Mouse (Mus musculus) liver, postnatal 0 days (tissue): ENCODE results near the gene Gnat2.

Source experiments
- CTCF ChIP-seq: sonication (generic); IDR thresholded peaks from 2 replicates; pipeline ENCODE4 v1.5.1; 2016; ENCODE audit warnings: antibody characterized with exemption, low read depth
- EP300 ChIP-seq: IDR thresholded peaks from 2 replicates; pipeline ENCODE4 v1.6.1; 2016; ENCODE audit warnings: antibody characterized with exemption, low read depth, mild to moderate bottlenecking

GRCm38 (mm10) chr3:108117465-108117864 is 24.9 kb downstream of the Gnat2 start:
- TF ChIP-seq CTCF, result no peak
- TF ChIP-seq EP300, result no peak
